ENCODE assay signal across 11 mouse cellular contexts in genomic region chr4:128978634-128979033, GRCm38 (mm10).
"Had no signal": no experiment of that assay in that cellular context is flagged by ENCODE, and none has a peak within 500 bp of the region (broad histone marks: within the 10 kb centered on the region; RNA-seq: fewer than 3 reads in every experiment).

No protein-coding gene starts in this region.

- H3K27ac ChIP-seq: hindbrain, embryonic 13.5 days; hindbrain, postnatal 0 days; limb, embryonic 12.5 days; lung, embryonic 15.5 days; midbrain, embryonic 12.5 days; neural tube, embryonic 13.5 days had no signal

- H3K27me3 ChIP-seq: hindbrain, embryonic 13.5 days; limb, embryonic 12.5 days; lung, embryonic 15.5 days; midbrain, embryonic 12.5 days; neural tube, embryonic 13.5 days had no signal

- H3K4me3 ChIP-seq: hindbrain, embryonic 13.5 days; limb, embryonic 12.5 days; lung, embryonic 15.5 days; midbrain, embryonic 12.5 days; neural tube, embryonic 13.5 days had no signal

- H3K36me3 ChIP-seq: hindbrain, embryonic 13.5 days; limb, embryonic 12.5 days; lung, embryonic 15.5 days; midbrain, embryonic 12.5 days; neural tube, embryonic 13.5 days had no signal

- H3K4me1 ChIP-seq: hindbrain, embryonic 13.5 days; limb, embryonic 12.5 days; midbrain, embryonic 12.5 days; neural tube, embryonic 13.5 days had no signal

- DNase-seq: liver; lung, postnatal 14 days; right cerebral cortex, postnatal 14 days; thymus, adult 18-20 months; thymus, postnatal 14 days had no signal
